Mouse (Mus musculus): ENCODE results near the gene Rab25. TPM values are rescaled to one million over a fixed set of nuclear protein-coding genes. Genes with fewer than 3 reads are reported as not detected.

Gene Rab25
- polyA plus RNA-seq, 1 experiment, result 0.07 TPM

DNA sequence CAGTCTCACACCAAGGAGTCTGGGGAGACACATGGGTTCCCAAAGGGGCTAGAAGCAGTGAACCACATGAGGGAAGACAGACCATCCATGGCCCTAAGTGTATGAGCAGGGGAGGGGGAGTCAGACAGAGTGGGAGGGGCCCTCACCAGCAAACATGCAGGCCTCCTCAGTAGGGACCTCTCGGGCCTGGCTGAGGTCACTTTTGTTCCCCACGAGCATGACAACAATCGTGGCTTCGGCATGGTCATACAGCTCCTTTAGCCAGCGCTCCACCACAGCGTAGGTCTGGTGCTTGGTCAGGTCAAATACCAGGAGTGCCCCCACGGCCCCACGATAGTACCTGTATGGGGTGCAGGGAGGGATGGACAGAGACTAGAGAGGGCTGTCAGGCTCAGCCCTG is 4.9 kb downstream of the Rab25 start:
- H3K79me3 ChIP-seq (ENCODE audit: low read depth), result no peaks in the 10 kb centered on the region
- peaks cover 5% of the 10 kb centered on the region for H3K36me3 ChIP-seq (ENCODE audit: control insufficient read depth, insufficient read depth)
- peaks cover 7% of the 10 kb centered on the region for H3K79me2 ChIP-seq (ENCODE audit: control insufficient read depth, insufficient read depth)
- H3K4me3 ChIP-seq (ENCODE audit: insufficient read depth, poor library complexity, severe bottlenecking), result no peak overlapping the region
- TF ChIP-seq CEBPB (IDR thresholded peaks at IDR 0.05; ENCODE audit: low read depth) (no peak), MAX (IDR thresholded peaks at IDR 0.05) (no peak), CTCF (IDR thresholded peaks at IDR 0.05; ENCODE audit: control insufficient read depth, insufficient read depth, insufficient read length) (no peak), FOSL1 (IDR thresholded peaks at IDR 0.05; ENCODE audit: insufficient read depth, low read length, poor library complexity, severe bottlenecking) (no peak), USF1 (IDR thresholded peaks at IDR 0.05; ENCODE audit: low read depth) (no peak), MYOG (IDR thresholded peaks at IDR 0.05; ENCODE audit: control insufficient read depth, extremely low read depth, insufficient read length) (no peak), MYOD1 (IDR thresholded peaks at IDR 0.05; ENCODE audit: control insufficient read depth, insufficient read length, low read depth) (no peak)
- H3ac ChIP-seq (ENCODE audit: control insufficient read depth, insufficient read length, low read depth), result no peak overlapping the region
- H3K27me3 ChIP-seq (ENCODE audit: control insufficient read depth, insufficient read depth, insufficient read length), result no peaks in the 10 kb centered on the region

DNA sequence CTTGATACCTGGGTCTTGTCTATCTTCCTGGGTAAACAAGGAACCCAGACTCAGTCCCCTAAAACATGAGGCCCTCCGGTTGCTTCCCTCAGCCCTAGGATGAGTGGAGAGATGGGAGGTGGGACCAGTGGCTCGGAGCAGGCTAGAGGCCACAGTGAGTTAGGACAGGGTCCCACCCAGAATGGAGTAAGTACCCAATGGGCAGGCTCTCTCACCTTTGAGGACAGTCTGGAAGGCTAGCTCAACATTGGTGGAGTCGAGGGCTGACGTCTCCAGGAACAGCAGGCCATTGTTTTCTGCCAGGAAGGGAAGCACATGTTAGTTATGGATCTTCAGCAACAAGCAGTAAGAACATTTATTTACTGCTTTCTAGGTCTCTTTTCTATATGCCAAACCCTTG is 5.6 kb downstream of the Rab25 start:
- H3K4me3 ChIP-seq (ENCODE audit: insufficient read depth, poor library complexity, severe bottlenecking), result no peak overlapping the region
- TF ChIP-seq MAX (IDR thresholded peaks at IDR 0.05), result no peak
- TF ChIP-seq MYOG (IDR thresholded peaks at IDR 0.05; ENCODE audit: control insufficient read depth, extremely low read depth, insufficient read length), result no peak
- no peak for TF ChIP-seq CEBPB (IDR thresholded peaks at IDR 0.05; ENCODE audit: low read depth)
- TF ChIP-seq CTCF (IDR thresholded peaks at IDR 0.05; ENCODE audit: control insufficient read depth, insufficient read depth, insufficient read length), result no peak
- no peak for TF ChIP-seq USF1 (IDR thresholded peaks at IDR 0.05; ENCODE audit: low read depth)
- TF ChIP-seq MYOD1 (IDR thresholded peaks at IDR 0.05; ENCODE audit: control insufficient read depth, insufficient read length, low read depth), result no peak
- TF ChIP-seq FOSL1 (IDR thresholded peaks at IDR 0.05; ENCODE audit: insufficient read depth, low read length, poor library complexity, severe bottlenecking), result no peak
- no peak overlapping the region for H3ac ChIP-seq (ENCODE audit: control insufficient read depth, insufficient read length, low read depth)
- H3K27me3 ChIP-seq (ENCODE audit: control insufficient read depth, insufficient read depth, insufficient read length), result no peaks in the 10 kb centered on the region
- peaks cover 13% of the 10 kb centered on the region for H3K79me2 ChIP-seq (ENCODE audit: control insufficient read depth, insufficient read depth)
- H3K79me3 ChIP-seq (ENCODE audit: low read depth), result peaks cover 1% of the 10 kb centered on the region
- peaks cover 5% of the 10 kb centered on the region for H3K36me3 ChIP-seq (ENCODE audit: control insufficient read depth, insufficient read depth)

DNA sequence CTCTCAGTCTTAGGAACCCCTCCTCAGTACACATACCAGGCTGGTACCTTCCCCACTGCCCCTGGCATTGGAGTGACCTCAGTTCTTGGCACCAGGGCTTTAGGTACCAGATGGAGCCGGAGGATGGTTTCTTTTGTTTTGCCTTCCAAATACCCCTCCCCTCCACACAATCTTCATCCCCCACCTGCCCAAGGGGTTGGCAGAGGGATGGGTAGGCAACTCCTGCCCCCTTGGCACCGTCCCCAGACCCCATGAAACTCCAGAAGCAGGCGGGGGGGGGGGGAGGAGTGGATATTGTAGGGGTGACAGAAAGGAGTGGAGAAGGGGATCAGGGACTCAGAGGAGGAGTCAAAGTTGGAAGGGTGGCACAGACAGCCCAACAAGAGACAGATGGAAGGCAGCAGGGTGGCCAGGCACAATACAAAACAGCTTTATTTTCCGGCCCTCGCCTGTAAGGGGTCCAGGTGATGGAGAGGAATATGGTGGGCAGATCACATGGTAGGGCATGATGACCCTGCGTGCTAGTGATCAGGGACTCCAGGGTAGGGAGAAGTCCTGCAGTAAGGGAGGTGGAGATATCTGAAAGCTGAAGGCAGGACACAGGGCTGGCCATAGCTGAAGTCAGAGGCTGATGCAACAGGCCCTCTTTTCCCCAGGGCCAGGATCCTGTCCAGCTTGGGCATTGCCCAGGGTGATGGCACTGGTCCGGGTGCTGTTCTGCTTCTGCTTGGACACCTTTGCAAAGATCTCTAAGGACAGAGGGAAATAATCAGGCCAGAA is 6.3 kb downstream of the Rab25 start:
- H3K79me2 ChIP-seq (ENCODE audit: control insufficient read depth, insufficient read depth), result peaks cover 18% of the 10 kb centered on the region
- peaks cover 8% of the 10 kb centered on the region for H3K36me3 ChIP-seq (ENCODE audit: control insufficient read depth, insufficient read depth)
- no peak overlapping the region for H3K4me3 ChIP-seq (ENCODE audit: insufficient read depth, poor library complexity, severe bottlenecking)
- peaks cover 3% of the 10 kb centered on the region for H3K79me3 ChIP-seq (ENCODE audit: low read depth)
- H3ac ChIP-seq (ENCODE audit: control insufficient read depth, insufficient read length, low read depth), result no peak overlapping the region
- H3K27me3 ChIP-seq (ENCODE audit: control insufficient read depth, insufficient read depth, insufficient read length), result no peaks in the 10 kb centered on the region
- no peak for TF ChIP-seq USF1 (IDR thresholded peaks at IDR 0.05; ENCODE audit: low read depth)

DNA sequence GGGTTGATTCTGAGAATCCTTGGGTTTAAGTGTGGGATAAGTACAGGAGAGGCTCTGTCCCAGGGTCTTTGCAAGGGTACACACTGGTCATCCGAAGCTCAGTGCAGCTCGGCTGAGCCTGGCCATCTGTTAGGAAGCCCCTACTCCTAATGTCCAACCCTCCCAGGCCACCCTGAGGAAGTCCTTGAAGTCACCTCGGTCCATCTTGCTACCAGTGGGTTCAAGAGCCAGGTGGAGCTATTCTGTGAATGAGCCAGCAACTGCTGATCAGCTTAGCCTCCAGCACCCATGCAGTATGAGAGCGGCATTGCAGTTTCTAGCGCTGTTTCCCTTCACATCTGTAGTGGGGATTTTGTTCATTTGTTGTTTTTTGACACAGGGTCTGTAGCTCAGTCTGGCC is 8.0 kb downstream of the Rab25 start:
- Histone ChIP-seq H3K4me3 (ENCODE audit: insufficient read depth, poor library complexity, severe bottlenecking) (no peak overlapping the region), H3K79me2 (ENCODE audit: control insufficient read depth, insufficient read depth) (peaks cover 35% of the 10 kb centered on the region), H3K79me3 (ENCODE audit: low read depth) (peaks cover 13% of the 10 kb centered on the region), H3ac (ENCODE audit: control insufficient read depth, insufficient read length, low read depth) (no peak overlapping the region), H3K36me3 (ENCODE audit: control insufficient read depth, insufficient read depth) (peaks cover 17% of the 10 kb centered on the region), H3K27me3 (ENCODE audit: control insufficient read depth, insufficient read depth, insufficient read length) (no peaks in the 10 kb centered on the region)
- no peak for TF ChIP-seq FOSL1 (IDR thresholded peaks at IDR 0.05; ENCODE audit: insufficient read depth, low read length, poor library complexity, severe bottlenecking)
- TF ChIP-seq CTCF (IDR thresholded peaks at IDR 0.05; ENCODE audit: control insufficient read depth, insufficient read depth, insufficient read length), result no peak
- no peak for TF ChIP-seq CEBPB (IDR thresholded peaks at IDR 0.05; ENCODE audit: low read depth)
- TF ChIP-seq USF1 (IDR thresholded peaks at IDR 0.05; ENCODE audit: low read depth), result no peak
- TF ChIP-seq MAX (IDR thresholded peaks at IDR 0.05), result no peak

DNA sequence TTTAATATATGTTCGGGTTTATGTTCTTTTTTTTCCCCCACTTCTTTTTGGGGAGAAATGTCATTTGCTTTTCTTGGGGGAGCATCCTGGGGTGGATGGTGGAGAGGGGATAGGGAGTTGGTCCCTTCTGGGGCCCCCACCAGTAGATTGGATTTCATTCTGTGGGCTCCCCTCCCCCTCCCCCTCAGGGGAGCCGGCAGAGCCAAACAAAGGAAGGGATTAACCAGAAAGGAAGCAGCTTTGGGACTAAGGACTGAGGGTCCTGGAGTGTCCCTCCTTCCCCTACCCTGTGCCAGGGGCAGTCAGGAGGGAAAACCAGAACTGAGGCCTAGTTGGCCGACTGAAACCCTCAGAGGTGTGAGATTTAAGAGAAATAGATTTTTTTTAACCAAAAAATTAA is 8.7 kb downstream of the Rab25 start:
- no peak overlapping the region for H3K4me3 ChIP-seq (ENCODE audit: insufficient read depth, poor library complexity, severe bottlenecking)
- no peaks in the 10 kb centered on the region for H3K27me3 ChIP-seq (ENCODE audit: control insufficient read depth, insufficient read depth, insufficient read length)
- H3K79me3 ChIP-seq (ENCODE audit: low read depth), result peaks cover 18% of the 10 kb centered on the region
- peaks cover 17% of the 10 kb centered on the region for H3K36me3 ChIP-seq (ENCODE audit: control insufficient read depth, insufficient read depth)
- no peak overlapping the region for H3ac ChIP-seq (ENCODE audit: control insufficient read depth, insufficient read length, low read depth)
- no peak for TF ChIP-seq FOSL1 (IDR thresholded peaks at IDR 0.05; ENCODE audit: insufficient read depth, low read length, poor library complexity, severe bottlenecking)
- TF ChIP-seq MAX (IDR thresholded peaks at IDR 0.05), result no peak
- TF ChIP-seq CTCF (IDR thresholded peaks at IDR 0.05; ENCODE audit: control insufficient read depth, insufficient read depth, insufficient read length), result no peak
- no peak for TF ChIP-seq CEBPB (IDR thresholded peaks at IDR 0.05; ENCODE audit: low read depth)
- no peak for TF ChIP-seq MYOG (IDR thresholded peaks at IDR 0.05; ENCODE audit: control insufficient read depth, extremely low read depth, insufficient read length)
- TF ChIP-seq MYOD1 (IDR thresholded peaks at IDR 0.05; ENCODE audit: control insufficient read depth, insufficient read length, low read depth), result no peak
- TF ChIP-seq USF1 (IDR thresholded peaks at IDR 0.05; ENCODE audit: low read depth), result no peak
- peaks cover 42% of the 10 kb centered on the region for H3K79me2 ChIP-seq (ENCODE audit: control insufficient read depth, insufficient read depth)

All from C2C12 (cell line).